Mouse (Mus musculus): ENCODE results near the gene Olfr1426. TPM values are rescaled to one million over a fixed set of nuclear protein-coding genes. Genes with fewer than 3 reads are reported as not detected.

The Olfr1426 gene
- total and polyA plus RNA-seq, 3 experiments, result not detected

DNA sequence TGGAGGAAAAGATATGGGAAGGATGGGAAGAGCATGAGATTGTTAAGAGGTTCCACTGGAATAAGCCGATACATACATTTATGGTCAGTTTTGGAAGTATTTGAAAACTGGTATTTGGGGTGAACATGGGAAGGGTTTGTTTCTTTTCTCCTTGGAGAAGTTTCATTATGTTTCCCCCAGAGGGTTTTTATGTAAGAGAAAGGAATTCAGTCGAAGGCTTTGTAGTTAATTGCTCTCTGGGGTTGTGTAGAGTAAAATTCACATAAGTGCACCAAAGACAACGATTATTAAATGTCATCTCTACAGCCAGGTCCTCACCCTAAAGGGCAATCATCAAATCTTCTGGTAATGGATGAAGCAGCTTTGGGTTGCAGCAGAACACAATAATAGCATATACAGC lies 31.3 kb upstream of the Olfr1426 start, which contains the start of gene Olfr76:
TSS of gene Olfr76 (minus strand) at position 101 of the 400 bp plus-strand sequence.
- no peaks in the 10 kb centered on the region for H3K27me3 ChIP-seq (replicated peaks)
- no peak for TF ChIP-seq UBTF (IDR thresholded peaks at IDR 0.05; ENCODE audit: low read depth, low read length)
- TF ChIP-seq MAFK (IDR thresholded peaks at IDR 0.05; ENCODE audit: insufficient replicate concordance, low read length), result no peak
- TF ChIP-seq TBP (conservative IDR thresholded peaks at IDR 0.05; ENCODE audit: low read depth, low read length), result no peak
- TF ChIP-seq SIN3A (IDR thresholded peaks at IDR 0.05; ENCODE audit: low read length), result no peak
- TF ChIP-seq MAX (IDR thresholded peaks at IDR 0.05; ENCODE audit: low read length), result no peak
- TF ChIP-seq MAZ (IDR thresholded peaks at IDR 0.05; ENCODE audit: low read depth, low read length), result no peak
- TF ChIP-seq RAD21 (IDR thresholded peaks at IDR 0.05; ENCODE audit: low read depth, low read length), result no peak
- no peak for TF ChIP-seq CHD2 (IDR thresholded peaks at IDR 0.05; ENCODE audit: low read length)
- TF ChIP-seq NELFE (IDR thresholded peaks at IDR 0.05; ENCODE audit: low read depth, low read length), result no peak
- no peak for TF ChIP-seq IRF4 (IDR thresholded peaks at IDR 0.05; ENCODE audit: low read depth, low read length)
- TF ChIP-seq BHLHE40 (IDR thresholded peaks at IDR 0.05; ENCODE audit: low read depth, low read length), result no peak
- H3K27ac ChIP-seq (ENCODE audit: insufficient read depth, low read depth), result no peak within 1 kb of the TSS
- no peaks in the 10 kb centered on the region for H3K79me2 ChIP-seq (replicated peaks; ENCODE audit: control insufficient read depth, extremely low read depth, insufficient read depth, poor library complexity, severe bottlenecking)
- H3K4me2 ChIP-seq (ENCODE audit: insufficient read depth, low read depth, poor library complexity, severe bottlenecking), result no peak within 1 kb of the TSS
- no peak within 1 kb of the TSS for H3K9ac ChIP-seq (ENCODE audit: insufficient read depth, low read depth)
- no peaks in the 10 kb centered on the region for H3K4me1 ChIP-seq (ENCODE audit: control insufficient read depth in 1 of 2, insufficient read depth in 2 of 2)
- H3K9me3 ChIP-seq (replicated peaks; ENCODE audit: low read length), result no peaks in the 10 kb centered on the region
- no peaks in the 10 kb centered on the region for H3K36me3 ChIP-seq (replicated peaks in 1 of 2; ENCODE audit: control insufficient read depth in 1 of 2, insufficient read depth in 1 of 2, low read length in 1 of 2)
- dilution Hi-C loops (cut with MboI; ENCODE audit: extremely low pct_ligation_motif_present, extremely low pct_unique_long_range_greater_than_20kb, low sequenced_read_pairs), result no loop called here
- in situ Hi-C loops (cut with MboI; ENCODE audit: low pct_ligation_motif_present, low pct_unique_long_range_greater_than_20kb, low sequenced_read_pairs), result no loop called here
- no peak within 1 kb of the TSS for H3K4me3 ChIP-seq (replicated peaks in 1 of 3; ENCODE audit: low read depth in 2 of 3, low read length in 2 of 3, poor library complexity in 1 of 3)
- DNase-seq (ENCODE audit: extremely low read depth), result no peak

DNA sequence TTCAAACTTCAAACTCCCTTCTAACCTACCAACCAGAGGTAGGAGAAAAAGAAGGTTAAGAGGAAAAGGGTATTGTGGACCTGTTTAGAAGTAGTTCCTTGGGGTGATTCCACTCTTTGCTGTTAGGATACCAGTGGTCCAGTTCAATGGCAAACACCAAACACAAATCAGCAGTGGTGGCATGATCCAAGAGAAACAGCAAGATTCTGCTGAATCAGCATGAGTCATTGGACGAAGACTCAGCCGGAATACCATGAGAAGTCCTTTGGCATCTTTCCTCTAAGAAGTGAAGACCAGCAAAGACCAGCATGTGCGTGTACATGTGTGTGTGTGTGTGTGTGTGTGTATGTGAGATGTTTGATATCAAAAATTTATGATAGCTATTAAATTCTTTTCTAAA lies 24.7 kb upstream of the Olfr1426 start:
- TF ChIP-seq EP300 (IDR thresholded peaks at IDR 0.05; ENCODE audit: low read length) (no peak), MAFK (IDR thresholded peaks at IDR 0.05; ENCODE audit: insufficient replicate concordance, low read length) (peak; percentile 72; the same call in 1 of the 2 replicates)
- no peaks in the 10 kb centered on the region for H3K27me3 ChIP-seq (replicated peaks)
- no peak for DNase-seq (ENCODE audit: extremely low read depth)
- H3K9me3 ChIP-seq (replicated peaks; ENCODE audit: low read length), result no peaks in the 10 kb centered on the region
- no peak overlapping the region for H3K9ac ChIP-seq (ENCODE audit: insufficient read depth, low read depth)
- no peak overlapping the region for H3K27ac ChIP-seq (ENCODE audit: insufficient read depth, low read depth)
- in situ Hi-C loops (cut with MboI; ENCODE audit: low pct_ligation_motif_present, low pct_unique_long_range_greater_than_20kb, low sequenced_read_pairs), result no loop called here
- H3K4me2 ChIP-seq (ENCODE audit: insufficient read depth, low read depth, poor library complexity, severe bottlenecking), result no peak overlapping the region
- dilution Hi-C loops (cut with MboI; ENCODE audit: extremely low pct_ligation_motif_present, extremely low pct_unique_long_range_greater_than_20kb, low sequenced_read_pairs), result no loop called here
- H3K79me2 ChIP-seq (replicated peaks; ENCODE audit: control insufficient read depth, extremely low read depth, insufficient read depth, poor library complexity, severe bottlenecking), result no peaks in the 10 kb centered on the region
- H3K4me3 ChIP-seq (replicated peaks in 1 of 3; ENCODE audit: low read depth in 2 of 3, low read length in 2 of 3, poor library complexity in 1 of 3), result no peak overlapping the region
- H3K36me3 ChIP-seq (replicated peaks in 1 of 2; ENCODE audit: control insufficient read depth in 1 of 2, insufficient read depth in 1 of 2, low read length in 1 of 2), result no peaks in the 10 kb centered on the region
- no peaks in the 10 kb centered on the region for H3K4me1 ChIP-seq (ENCODE audit: control insufficient read depth in 1 of 2, insufficient read depth in 2 of 2)

DNA sequence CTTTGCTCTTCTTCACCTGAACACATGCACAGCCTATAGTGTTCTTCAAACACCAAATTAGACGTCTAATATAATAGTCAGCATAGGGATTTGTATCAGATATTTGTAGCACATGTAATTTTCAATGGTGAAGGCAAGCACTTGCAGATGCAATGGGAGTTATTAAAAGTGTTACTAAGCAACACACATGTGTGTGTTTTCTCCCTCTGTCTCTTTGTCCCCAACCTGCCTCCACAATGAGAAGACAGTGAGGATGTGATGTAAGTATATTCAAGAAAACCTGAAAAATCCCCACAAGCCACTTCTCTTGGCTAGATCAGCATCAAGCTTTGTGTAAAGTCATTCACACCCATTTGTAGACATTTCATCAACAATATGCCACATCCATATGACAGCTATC lies 24.0 kb upstream of the Olfr1426 start, which contains the start of gene Olfr1428:
TSS of gene Olfr1428 (minus strand) at position 101 of the 400 bp plus-strand sequence.
- in situ Hi-C loops (cut with MboI; ENCODE audit: low pct_ligation_motif_present, low pct_unique_long_range_greater_than_20kb, low sequenced_read_pairs) (no loop called here), dilution Hi-C loops (cut with MboI; ENCODE audit: extremely low pct_ligation_motif_present, extremely low pct_unique_long_range_greater_than_20kb, low sequenced_read_pairs) (no loop called here)
- H3K36me3 ChIP-seq (replicated peaks in 1 of 2; ENCODE audit: control insufficient read depth in 1 of 2, insufficient read depth in 1 of 2, low read length in 1 of 2), result no peaks in the 10 kb centered on the region
- no peak within 1 kb of the TSS for H3K4me2 ChIP-seq (ENCODE audit: insufficient read depth, low read depth, poor library complexity, severe bottlenecking)
- H3K4me1 ChIP-seq (ENCODE audit: control insufficient read depth in 1 of 2, insufficient read depth in 2 of 2), result no peaks in the 10 kb centered on the region
- DNase-seq (ENCODE audit: extremely low read depth), result no peak
- TF ChIP-seq TCF12 (IDR thresholded peaks at IDR 0.05; ENCODE audit: low read depth, low read length) (no peak), ZMIZ1 (IDR thresholded peaks at IDR 0.05; ENCODE audit: low read depth, low read length) (no peak), PAX5 (IDR thresholded peaks at IDR 0.05; ENCODE audit: low read length) (no peak), NRF1 (IDR thresholded peaks at IDR 0.05; ENCODE audit: low read depth, low read length) (no peak), CTCF (conservative IDR thresholded peaks at IDR 0.05 in 1 of 2, IDR thresholded peaks at IDR 0.05 in 1 of 2; ENCODE audit: low read depth in 2 of 2, low read length in 2 of 2) (no peak), TBP (conservative IDR thresholded peaks at IDR 0.05; ENCODE audit: low read depth, low read length) (no peak), POLR2A (IDR thresholded peaks at IDR 0.05; ENCODE audit: low read depth, low read length) (no peak), MEF2A (IDR thresholded peaks at IDR 0.05; ENCODE audit: borderline replicate concordance, low read depth, low read length) (no peak), HCFC1 (IDR thresholded peaks at IDR 0.05; ENCODE audit: low read depth, low read length) (no peak), MXI1 (IDR thresholded peaks at IDR 0.05; ENCODE audit: low read depth, low read length) (no peak), SMC3 (IDR thresholded peaks at IDR 0.05; ENCODE audit: low read depth, low read length) (no peak), IRF4 (IDR thresholded peaks at IDR 0.05; ENCODE audit: low read depth, low read length) (no peak), CHD1 (IDR thresholded peaks at IDR 0.05; ENCODE audit: low read depth, low read length) (no peak), NELFE (IDR thresholded peaks at IDR 0.05; ENCODE audit: low read depth, low read length) (no peak), GABPA (IDR thresholded peaks at IDR 0.05; ENCODE audit: insufficient replicate concordance, low read depth, low read length) (no peak), ZKSCAN1 (IDR thresholded peaks at IDR 0.05; ENCODE audit: borderline replicate concordance, low read depth, low read length) (no peak), BHLHE40 (IDR thresholded peaks at IDR 0.05; ENCODE audit: low read depth, low read length) (no peak), CHD2 (IDR thresholded peaks at IDR 0.05; ENCODE audit: low read length) (no peak), RAD21 (IDR thresholded peaks at IDR 0.05; ENCODE audit: low read depth, low read length) (no peak), USF1 (IDR thresholded peaks at IDR 0.05; ENCODE audit: low read depth, low read length) (no peak)
- no peak within 1 kb of the TSS for H3K27ac ChIP-seq (ENCODE audit: insufficient read depth, low read depth)
- no peaks in the 10 kb centered on the region for H3K27me3 ChIP-seq (replicated peaks)
- no peaks in the 10 kb centered on the region for H3K79me2 ChIP-seq (replicated peaks; ENCODE audit: control insufficient read depth, extremely low read depth, insufficient read depth, poor library complexity, severe bottlenecking)
- H3K9ac ChIP-seq (ENCODE audit: insufficient read depth, low read depth), result no peak within 1 kb of the TSS
- no peaks in the 10 kb centered on the region for H3K9me3 ChIP-seq (replicated peaks; ENCODE audit: low read length)
- H3K4me3 ChIP-seq (replicated peaks in 1 of 3; ENCODE audit: low read depth in 2 of 3, low read length in 2 of 3, poor library complexity in 1 of 3), result no peak within 1 kb of the TSS

Data from CH12.LX (cell line).